Mouse (Mus musculus): ENCODE results near the gene Mettl7a2. TPM values are rescaled to one million over a fixed set of nuclear protein-coding genes. Genes with fewer than 3 reads are reported as not detected.
"Not testable (repeated sequence)": the region's sequence is repeated elsewhere in the genome, so short reads cannot be mapped to it uniquely, and the experiment has no call there.

The Mettl7a2 gene
- polyA plus RNA-seq, 1 experiment from 2014 or later: not detected

DNA sequence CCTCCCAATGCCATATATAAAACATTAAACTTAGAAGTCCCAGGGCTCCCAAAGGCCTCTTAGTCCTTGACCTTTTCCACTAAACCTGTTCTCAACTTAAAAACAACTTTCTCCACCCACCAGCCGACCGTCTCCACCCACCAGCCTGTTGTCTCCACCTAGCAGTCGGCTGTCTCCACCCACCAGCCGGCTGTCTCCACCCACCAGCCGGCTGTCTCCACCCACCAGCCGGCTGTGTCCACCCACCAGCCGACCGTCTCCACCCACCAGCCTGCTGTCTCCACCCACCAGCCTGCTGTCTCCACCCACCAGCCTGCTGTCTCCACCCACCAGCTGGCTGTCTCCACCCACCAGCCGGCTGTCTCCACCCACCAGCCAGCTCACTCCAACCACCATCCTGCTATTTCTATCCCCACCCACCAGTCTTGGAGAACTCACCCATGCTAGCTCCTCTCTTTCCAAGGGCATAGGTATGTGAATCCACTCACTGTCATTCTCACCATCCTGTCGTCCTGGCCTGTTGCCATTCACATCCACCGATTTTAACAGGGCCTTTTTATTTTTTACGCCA lies 28.9 kb upstream of the Mettl7a2 start:
- ATAC-seq (peak; percentile 64), DNase-seq (peak; percentile 60)
- H3K27me3 ChIP-seq (ENCODE audit: insufficient read depth, low read length): no peaks in the 10 kb centered on the region

GRCm38 (mm10) chr15:100325235-100325634 lies 27.8 kb upstream of the Mettl7a2 start:
- ATAC-seq (no peak), DNase-seq (no peak)
- Histone ChIP-seq H3K27ac (ENCODE audit: low read depth) (no peak overlapping the region), H3K9me3 (ENCODE audit: low read length) (no peaks in the 10 kb centered on the region), H3K4me2 (ENCODE audit: low read depth, low read length) (no peak overlapping the region), H3K36me3 (replicated peaks; ENCODE audit: insufficient read depth, low read length) (no peaks in the 10 kb centered on the region), H3K9ac (replicated peaks) (no peak overlapping the region), H3K4me1 (ENCODE audit: insufficient read depth) (0 out of 2 replicates have a peak, but pooled peaks cover 1% of the 10 kb centered on the region), H3K27me3 (ENCODE audit: insufficient read depth, low read length) (no peaks in the 10 kb centered on the region), H3K4me3 (ENCODE audit: low read depth, low read length) (no peak overlapping the region)
- WGBS (ENCODE audit: insufficient replicate concordance): 83% methylated on average over 3 of the region's 3 CpGs
- no peak for TF ChIP-seq EP300 (IDR thresholded peaks at IDR 0.05; ENCODE audit: low read depth)
- no peak for TF ChIP-seq CTCF (IDR thresholded peaks at IDR 0.05; ENCODE audit: low read depth)

More for the DNA sequence above, 28.9 kb upstream of the Mettl7a2 start:
- no peak overlapping the region for H3K27ac ChIP-seq (ENCODE audit: low read depth)
- H3K36me3 ChIP-seq (replicated peaks; ENCODE audit: insufficient read depth, low read length): no peaks in the 10 kb centered on the region
- 66% methylated on average over 12 of the region's 12 CpGs for WGBS (ENCODE audit: insufficient replicate concordance)
- H3K9me3 ChIP-seq (ENCODE audit: low read length): no peaks in the 10 kb centered on the region
- no peak overlapping the region for H3K4me3 ChIP-seq (ENCODE audit: low read depth, low read length)
- no peak for TF ChIP-seq EP300 (IDR thresholded peaks at IDR 0.05; ENCODE audit: low read depth)
- TF ChIP-seq CTCF (IDR thresholded peaks at IDR 0.05; ENCODE audit: low read depth): no peak
- H3K9ac ChIP-seq (replicated peaks): no peak overlapping the region
- H3K4me1 ChIP-seq (ENCODE audit: insufficient read depth): 0 out of 2 replicates have a peak, but pooled peaks cover 8% of the 10 kb centered on the region
- H3K4me2 ChIP-seq (ENCODE audit: low read depth, low read length): no peak overlapping the region

DNA sequence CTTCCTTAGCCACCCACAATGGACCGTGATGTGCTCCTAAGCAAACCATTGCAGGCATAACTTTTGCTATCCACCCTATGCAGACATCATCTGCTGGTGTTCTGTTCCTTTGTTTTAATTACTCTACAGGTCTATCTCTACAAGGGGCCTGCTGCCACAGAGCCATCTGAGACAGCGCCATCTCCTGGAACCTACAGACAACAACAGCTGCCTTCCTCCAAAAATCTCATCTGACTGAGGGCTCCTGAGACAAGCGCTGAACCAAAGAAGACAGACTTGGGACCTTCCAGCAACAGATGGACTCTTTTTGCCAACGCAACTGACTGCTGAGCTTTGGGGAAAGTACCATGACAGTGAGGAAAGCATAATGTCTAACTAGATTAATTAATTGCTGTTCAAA lies 24.9 kb upstream of the Mettl7a2 start:
- not testable (repeated sequence) for H3K27me3 ChIP-seq (ENCODE audit: insufficient read depth, low read length); DNase-seq; H3K9me3 ChIP-seq (ENCODE audit: low read length); H3K4me1 ChIP-seq (ENCODE audit: insufficient read depth); ATAC-seq; H3K9ac ChIP-seq (replicated peaks); H3K4me2 ChIP-seq (ENCODE audit: low read depth, low read length); H3K27ac ChIP-seq (ENCODE audit: low read depth); H3K4me3 ChIP-seq (ENCODE audit: low read depth, low read length); H3K36me3 ChIP-seq (replicated peaks; ENCODE audit: insufficient read depth, low read length)
- peak; percentile 36 for TF ChIP-seq CTCF (IDR thresholded peaks at IDR 0.05; ENCODE audit: low read depth)
- 62% methylated on average over 3 of the region's 4 CpGs for WGBS (ENCODE audit: insufficient replicate concordance)

DNA sequence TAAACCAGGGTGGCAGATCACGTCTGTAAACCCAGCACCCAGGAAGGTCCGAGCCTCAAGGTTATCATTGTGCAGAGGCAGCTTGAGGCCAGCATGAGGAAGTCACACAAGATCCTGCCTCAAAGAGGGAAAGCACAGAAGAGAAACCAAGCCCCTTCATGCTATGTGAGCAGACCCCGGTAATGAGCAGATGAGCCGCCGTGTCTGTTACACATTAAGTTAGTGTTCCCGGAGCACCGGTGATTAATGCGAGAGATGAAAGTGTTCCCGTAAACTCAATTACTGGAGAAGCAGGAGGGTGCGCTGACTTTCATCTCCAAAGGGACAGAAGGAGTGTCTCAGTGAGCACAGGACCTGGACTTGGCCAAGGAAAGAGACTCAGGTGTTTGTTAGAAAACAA lies 23.7 kb upstream of the Mettl7a2 start:
- H3K9me3 ChIP-seq (ENCODE audit: low read length); H3K4me1 ChIP-seq (ENCODE audit: insufficient read depth); H3K36me3 ChIP-seq (replicated peaks; ENCODE audit: insufficient read depth, low read length); ATAC-seq; H3K4me2 ChIP-seq (ENCODE audit: low read depth, low read length); H3K9ac ChIP-seq (replicated peaks); H3K27me3 ChIP-seq (ENCODE audit: insufficient read depth, low read length); DNase-seq; H3K27ac ChIP-seq (ENCODE audit: low read depth); H3K4me3 ChIP-seq (ENCODE audit: low read depth, low read length): not testable (repeated sequence)
- 84% methylated on average over 8 of the region's 10 CpGs for WGBS (ENCODE audit: insufficient replicate concordance)

GRCm38 (mm10) chr15:100330739-100331138 lies 22.3 kb upstream of the Mettl7a2 start:
- Histone ChIP-seq H3K4me3 (ENCODE audit: low read depth, low read length) (no peak overlapping the region), H3K27ac (ENCODE audit: low read depth) (no peak overlapping the region), H3K9me3 (ENCODE audit: low read length) (no peaks in the 10 kb centered on the region), H3K36me3 (replicated peaks; ENCODE audit: insufficient read depth, low read length) (no peaks in the 10 kb centered on the region), H3K4me1 (ENCODE audit: insufficient read depth) (no peaks in the 10 kb centered on the region), H3K27me3 (ENCODE audit: insufficient read depth, low read length) (no peaks in the 10 kb centered on the region), H3K4me2 (ENCODE audit: low read depth, low read length) (no peak overlapping the region), H3K9ac (replicated peaks) (no peak overlapping the region)
- DNase-seq (no peak), ATAC-seq (no peak)
- 87% methylated on average over 7 of the region's 7 CpGs for WGBS (ENCODE audit: insufficient replicate concordance)
- TF ChIP-seq EP300 (IDR thresholded peaks at IDR 0.05; ENCODE audit: low read depth) (no peak), CTCF (IDR thresholded peaks at IDR 0.05; ENCODE audit: low read depth) (no peak)

- ATAC-seq: peak; percentile 83
Measured at GRCm38 (mm10) chr15:100332077-100332961, 20.7 kb upstream of the Mettl7a2 start.

More at GRCm38 (mm10) chr15:100332077-100332961, 20.7 kb upstream of the Mettl7a2 start:
- H3K4me1 ChIP-seq (ENCODE audit: insufficient read depth); DNase-seq; H3K27me3 ChIP-seq (ENCODE audit: insufficient read depth, low read length); H3K36me3 ChIP-seq (replicated peaks; ENCODE audit: insufficient read depth, low read length); H3K9ac ChIP-seq (replicated peaks); H3K9me3 ChIP-seq (ENCODE audit: low read length); H3K27ac ChIP-seq (ENCODE audit: low read depth); H3K4me3 ChIP-seq (ENCODE audit: low read depth, low read length); H3K4me2 ChIP-seq (ENCODE audit: low read depth, low read length): not testable (repeated sequence)
- peak; percentile 36 for TF ChIP-seq CTCF (IDR thresholded peaks at IDR 0.05; ENCODE audit: low read depth)
- 17% methylated on average over 2 of the region's 10 CpGs for WGBS (ENCODE audit: insufficient replicate concordance)
